Mouse (Mus musculus): Measurements from ENCODE around the gene Ank2.
A peak's percentile ranks its signal among the peaks of the same experiment; 100 is the strongest.

Ank2 gene

DNA sequence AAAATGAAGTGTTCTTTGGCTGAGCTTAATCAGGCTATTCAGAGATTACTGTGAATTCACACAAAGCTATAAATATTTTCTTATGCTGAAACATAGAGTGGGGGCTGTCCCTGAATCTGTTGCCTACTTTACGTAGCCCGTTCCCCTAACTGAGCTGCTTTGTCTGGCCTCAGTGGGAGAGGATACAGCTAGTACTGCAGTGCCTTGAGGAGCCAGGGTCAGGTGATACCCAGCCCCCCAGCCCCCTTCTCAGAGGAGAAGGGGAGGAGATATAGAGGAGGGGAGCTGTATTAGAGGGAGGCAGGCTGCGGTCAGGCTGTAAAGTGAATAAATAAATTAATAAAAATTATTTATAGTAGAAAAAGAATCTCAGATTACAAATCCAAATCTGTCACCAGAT lies 519.5 kb downstream of the Ank2 start:
- DNase-seq (ENCODE audit: inconsistent ontology term), result no peak

DNA sequence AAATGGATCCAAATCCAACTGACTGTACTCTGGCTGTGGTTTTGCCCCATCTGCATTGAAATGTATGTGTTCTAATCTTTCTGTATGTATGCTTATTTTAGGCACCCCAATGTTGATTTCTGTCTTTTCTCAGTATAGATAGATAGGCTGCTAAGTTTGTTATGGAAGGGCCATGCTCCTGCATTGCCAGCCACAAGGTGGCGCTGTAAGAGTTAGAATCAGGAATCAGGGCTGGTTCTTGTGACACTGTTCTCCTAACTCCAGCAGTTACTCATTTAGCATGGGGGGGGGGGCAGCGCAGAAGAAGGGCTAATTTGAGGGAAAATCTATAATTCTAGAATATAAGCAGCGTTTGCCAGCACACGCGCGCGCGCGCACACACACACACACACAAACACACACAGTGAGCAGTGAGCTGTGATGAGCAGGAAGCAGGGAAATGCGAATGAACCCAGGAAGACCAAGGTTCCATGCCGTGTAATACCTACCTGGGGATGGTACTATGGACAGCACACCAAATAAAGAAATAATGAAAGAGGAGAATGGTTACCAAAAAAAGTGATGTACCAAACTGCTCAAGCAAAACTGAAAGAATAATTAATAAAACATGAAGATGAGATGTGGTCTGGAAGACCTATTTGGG lies 520.3 kb downstream of the Ank2 start:
- DNase-seq (ENCODE audit: inconsistent ontology term), result peak; percentile 29

DNA sequence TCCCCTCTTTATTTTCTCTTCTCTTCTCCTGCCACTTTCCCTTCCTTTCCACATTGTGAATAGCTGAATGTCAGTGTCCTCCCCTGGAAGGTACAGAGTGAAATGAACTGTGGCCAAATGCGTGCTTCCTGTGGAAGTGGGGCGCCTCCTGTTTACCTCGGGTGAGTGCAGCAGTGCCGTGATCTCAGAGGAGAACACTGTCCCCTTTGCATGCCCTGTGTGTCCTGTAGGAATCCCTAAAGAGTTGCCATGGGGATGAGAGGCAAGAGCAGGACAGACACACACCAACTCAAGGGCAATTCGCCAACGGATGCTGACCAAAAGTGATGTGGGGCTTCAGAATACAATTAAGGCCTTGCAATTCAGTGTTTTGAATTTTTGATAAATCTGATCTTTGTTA lies 521.8 kb downstream of the Ank2 start:
- no peak for DNase-seq (ENCODE audit: inconsistent ontology term)

DNA sequence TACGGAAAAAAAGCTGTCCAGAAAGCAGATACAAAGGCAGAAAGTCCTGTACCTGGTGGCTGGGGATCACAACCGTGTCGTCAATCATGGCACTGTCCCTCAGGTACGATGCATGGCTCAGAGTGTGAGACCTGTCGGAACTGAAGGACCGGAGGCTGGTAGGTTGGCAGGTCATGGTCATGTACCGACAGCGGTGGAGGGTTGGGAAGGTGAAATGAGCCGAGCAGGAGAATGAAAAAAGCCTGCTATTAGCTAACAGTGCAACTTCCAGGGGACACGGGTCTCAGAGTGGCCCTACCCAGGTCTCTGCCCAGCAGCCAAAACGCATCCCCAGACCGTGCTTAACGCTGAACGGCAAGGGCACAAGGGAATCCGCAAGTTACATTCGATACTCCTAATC lies 522.4 kb downstream of the Ank2 start:
- no peak for DNase-seq (ENCODE audit: inconsistent ontology term)

DNA sequence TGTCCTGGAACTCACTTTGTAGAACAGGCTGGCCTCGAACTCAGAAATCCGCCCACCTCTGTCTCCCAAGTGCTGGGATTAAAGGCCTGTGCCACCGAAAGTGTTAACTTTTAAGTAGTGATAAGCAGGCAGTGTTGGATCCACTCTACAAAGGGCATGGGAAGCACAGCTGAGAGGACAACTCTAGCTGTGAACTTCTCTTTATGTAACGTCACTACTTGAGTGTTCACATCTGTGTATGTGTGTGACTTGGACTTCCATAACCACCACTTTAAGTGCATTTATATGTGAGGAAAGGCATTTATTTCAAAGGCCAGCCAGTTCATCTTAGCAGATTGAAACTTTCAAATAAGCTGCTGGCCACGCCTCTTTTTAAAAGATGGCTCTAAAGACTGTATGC lies 523.7 kb downstream of the Ank2 start:
- no peak for DNase-seq (ENCODE audit: inconsistent ontology term)

DNA sequence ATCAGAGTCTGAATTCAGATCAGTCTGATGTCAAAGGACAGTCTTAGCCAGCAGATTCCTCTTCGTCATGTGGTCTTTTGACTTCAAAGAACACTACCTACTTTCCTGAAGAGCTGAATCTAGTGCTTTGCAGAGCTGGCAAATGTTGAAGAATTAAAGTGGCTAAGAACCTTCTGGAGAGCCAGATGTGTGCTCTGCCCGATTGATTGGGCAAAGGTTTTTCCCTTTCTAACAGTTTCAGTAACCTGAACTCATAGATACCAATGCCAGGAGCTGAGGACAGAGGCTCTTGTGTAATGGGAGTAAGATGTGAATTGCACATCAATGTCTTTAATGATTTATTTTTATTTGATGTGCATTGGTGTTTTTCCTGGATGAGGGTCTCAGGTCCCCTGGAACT lies 525.6 kb downstream of the Ank2 start:
- no peak for DNase-seq (ENCODE audit: inconsistent ontology term)

DNA sequence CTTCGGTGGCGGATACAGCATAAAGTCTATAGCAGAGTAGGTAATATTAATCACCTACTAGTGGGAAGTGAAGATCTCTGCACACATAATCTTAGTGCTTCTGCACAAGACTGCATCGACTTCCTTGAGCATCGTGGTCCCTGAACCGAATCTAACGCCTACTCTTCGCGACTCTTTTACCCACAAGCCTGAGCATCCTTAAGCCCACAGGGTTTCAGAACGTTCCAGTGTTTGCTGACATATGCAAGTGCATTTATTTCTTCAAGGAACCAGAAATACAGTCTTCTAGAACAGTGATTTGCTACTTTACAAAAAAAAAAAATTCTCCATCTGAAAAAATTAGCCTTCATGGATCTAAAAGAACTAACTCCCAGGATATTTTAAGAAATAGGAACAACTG lies 527.6 kb downstream of the Ank2 start:
- no peak for DNase-seq (ENCODE audit: inconsistent ontology term)

DNA sequence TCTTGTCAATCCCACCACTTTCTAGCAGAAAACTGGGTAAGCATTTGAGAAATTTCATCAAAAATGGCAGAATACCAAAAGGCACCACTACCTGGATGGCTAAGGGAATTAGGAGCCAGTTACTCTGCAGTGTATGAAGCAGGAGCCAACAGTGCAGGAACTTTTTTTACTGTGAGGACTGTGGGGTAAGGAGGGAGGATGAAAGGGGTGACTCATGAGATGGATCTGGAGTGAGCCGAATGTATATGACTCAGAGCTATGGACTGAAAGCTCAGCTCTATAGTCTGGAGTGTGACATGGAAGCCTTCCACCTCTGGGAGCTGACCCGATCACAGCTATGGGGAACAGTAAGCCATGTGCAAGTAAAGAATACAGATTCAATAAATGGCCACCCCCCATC lies 530.4 kb downstream of the Ank2 start:
- peak; percentile 21 for DNase-seq (ENCODE audit: inconsistent ontology term)

DNA sequence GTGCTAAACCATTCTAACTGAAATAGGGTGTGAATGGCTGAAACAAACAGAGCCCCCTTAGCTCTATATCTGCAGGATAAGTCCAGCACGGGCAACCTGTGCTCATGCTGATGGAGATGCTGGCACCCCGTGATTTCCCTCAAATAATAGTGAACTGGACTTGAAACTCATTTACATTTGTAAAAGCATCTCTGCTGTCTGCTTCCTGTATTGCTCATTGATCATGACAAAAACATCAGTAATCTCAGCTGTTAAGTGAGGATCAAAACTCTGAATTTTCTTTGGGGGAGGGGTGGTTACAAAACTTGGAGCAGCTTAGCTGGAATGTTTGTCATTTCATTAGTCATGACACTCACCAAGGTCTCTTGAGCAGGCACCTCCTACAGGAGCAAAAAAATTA lies 533.4 kb downstream of the Ank2 start:
- no peak for DNase-seq (ENCODE audit: inconsistent ontology term)

DNA sequence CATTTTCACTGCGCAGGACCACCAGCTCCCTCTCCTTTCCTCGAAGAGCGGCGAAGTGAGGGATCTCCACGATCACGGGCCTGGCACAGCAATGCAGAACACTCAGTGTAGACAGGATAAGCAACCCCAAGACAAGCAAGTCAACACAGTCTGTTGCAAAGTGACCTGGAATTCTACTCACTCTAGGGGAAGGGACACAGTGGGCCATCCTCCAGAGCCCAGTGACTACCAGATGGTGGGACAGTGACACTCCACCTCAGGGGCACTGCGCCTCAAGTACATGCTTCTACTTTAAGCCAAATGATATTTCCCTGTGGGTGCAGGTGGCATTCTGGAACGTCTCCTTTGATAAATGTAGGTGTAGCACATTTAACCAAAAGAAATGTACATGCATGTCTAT lies 536.8 kb downstream of the Ank2 start:
- no peak for DNase-seq (ENCODE audit: inconsistent ontology term)

DNA sequence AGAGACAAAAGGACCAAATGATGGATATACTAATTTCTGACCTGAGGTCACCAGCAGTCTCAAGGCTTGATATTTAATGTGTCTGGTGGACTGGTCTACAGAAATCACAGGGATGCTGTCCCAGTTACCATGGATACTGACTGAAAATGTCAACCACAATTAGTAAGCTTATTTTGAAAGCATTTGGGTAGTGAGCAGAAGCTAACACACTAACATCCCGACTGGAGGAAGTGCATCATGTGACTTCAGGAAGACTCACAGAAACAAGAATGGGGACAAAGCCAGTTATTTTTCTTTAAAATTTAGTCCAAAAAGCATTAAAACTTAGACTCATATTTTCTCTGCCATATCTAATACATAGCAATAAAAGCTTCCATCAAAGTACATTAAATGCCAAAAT lies 546.5 kb downstream of the Ank2 start:
- DNase-seq (ENCODE audit: inconsistent ontology term), result no peak

DNA sequence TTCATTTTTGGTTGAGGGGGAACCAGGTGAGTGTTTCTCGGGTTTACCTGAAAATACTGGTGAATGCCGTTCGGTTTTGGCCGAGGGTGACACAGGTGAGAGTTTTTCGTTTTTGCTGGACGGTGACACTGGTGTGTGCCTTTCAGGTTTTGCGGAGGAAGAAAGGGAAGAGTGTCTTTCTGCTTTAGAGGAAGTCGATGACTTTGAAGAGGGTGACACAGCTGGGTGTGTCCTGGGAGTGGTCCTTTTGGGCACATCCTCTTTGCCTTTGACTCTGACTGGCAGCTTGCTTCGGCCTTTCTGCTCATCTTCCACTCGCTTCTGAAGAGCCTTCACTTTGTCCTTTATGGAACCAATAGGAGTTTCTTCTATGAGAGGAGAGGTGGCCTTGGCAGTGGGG lies 552.6 kb downstream of the Ank2 start:
- DNase-seq (ENCODE audit: inconsistent ontology term), result no peak

DNA sequence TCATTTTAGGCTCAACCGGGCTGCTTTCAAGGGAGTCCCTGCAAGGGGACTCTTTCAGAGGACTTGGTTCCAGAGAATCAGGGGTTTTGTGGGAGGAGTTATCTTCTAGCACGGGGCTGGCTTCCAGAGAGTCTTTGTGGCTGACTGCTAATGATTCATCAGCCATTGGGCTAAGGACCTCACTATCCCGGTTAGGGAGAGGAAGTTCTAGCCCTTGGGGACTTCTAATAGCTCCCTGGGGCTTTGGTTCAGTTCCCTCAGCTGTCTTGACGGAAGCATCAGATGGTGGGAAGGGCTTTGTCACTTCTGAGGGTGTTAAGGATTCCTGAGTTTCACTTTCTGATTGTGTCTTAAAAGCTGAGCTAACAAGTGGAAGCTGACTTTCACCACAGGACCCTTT lies 554.3 kb downstream of the Ank2 start:
- DNase-seq (ENCODE audit: inconsistent ontology term), result no peak

DNA sequence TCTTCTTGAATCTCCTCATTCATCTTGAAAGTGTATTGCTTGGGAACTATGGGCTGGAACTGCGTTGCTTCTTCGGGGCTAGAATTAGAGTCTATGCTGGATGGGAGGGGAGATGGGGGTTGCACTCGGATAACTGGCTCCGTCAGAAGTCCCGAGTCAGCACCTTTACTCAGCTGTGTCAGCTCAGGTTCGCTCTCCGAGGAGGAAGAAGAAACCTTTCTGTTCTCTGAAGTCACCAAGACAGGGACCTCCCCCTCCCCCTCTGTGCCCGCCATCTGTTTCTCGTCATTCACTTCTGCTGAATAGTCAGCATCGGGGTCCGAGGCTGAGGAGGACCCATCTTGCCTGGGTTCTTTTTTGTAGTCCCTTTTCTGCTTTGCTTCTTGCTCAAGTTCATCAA lies 555.1 kb downstream of the Ank2 start:
- no peak for DNase-seq (ENCODE audit: inconsistent ontology term)

DNA sequence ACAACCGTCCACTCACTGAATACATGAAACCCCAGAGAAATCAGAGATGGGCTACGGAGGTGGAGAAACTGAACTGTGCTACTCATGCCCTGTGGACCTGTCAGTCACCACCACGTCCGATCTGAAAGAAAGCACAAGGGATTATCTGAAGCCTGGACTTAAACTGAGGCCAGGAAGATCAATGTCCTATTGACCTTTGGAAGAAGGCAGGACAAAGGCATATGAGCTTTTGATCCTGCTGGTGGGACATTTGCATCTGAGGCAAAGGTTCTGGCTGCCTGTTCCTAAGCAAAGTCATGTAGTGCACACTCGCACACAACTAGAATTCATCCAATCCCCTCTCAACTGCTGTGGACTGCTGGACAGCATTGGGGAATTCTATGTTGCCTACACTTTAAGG lies 558.7 kb downstream of the Ank2 start:
- no peak for DNase-seq (ENCODE audit: inconsistent ontology term)

DNA sequence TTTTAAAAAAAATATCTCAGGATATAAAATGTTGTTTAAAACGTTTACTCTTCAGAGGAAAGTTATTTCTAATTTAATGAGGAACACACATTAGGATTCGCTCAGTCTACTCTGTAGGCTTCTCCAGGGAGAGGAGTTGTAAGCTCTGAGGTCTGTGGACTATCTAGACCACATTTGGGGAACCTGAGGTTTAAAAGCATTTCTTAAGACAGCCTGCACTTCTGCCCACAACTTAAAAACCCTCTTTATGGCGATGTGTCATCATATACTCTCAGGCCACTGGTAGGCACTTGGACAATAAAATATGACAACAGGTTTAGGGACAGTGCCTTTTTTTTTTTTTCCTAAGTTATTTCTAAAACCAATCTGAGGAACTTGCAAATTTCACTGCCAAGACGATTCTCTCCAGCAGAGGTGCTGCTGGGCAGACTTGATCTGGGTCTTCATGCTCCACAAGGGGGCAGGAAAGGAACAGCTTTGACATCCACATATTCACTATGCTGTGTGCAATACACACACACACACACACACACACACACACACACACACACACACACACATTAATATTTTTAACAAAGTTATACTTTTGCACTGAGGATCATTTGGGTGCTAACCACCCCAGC lies 567.2 kb downstream of the Ank2 start:
- no peak for DNase-seq (ENCODE audit: inconsistent ontology term)

DNA sequence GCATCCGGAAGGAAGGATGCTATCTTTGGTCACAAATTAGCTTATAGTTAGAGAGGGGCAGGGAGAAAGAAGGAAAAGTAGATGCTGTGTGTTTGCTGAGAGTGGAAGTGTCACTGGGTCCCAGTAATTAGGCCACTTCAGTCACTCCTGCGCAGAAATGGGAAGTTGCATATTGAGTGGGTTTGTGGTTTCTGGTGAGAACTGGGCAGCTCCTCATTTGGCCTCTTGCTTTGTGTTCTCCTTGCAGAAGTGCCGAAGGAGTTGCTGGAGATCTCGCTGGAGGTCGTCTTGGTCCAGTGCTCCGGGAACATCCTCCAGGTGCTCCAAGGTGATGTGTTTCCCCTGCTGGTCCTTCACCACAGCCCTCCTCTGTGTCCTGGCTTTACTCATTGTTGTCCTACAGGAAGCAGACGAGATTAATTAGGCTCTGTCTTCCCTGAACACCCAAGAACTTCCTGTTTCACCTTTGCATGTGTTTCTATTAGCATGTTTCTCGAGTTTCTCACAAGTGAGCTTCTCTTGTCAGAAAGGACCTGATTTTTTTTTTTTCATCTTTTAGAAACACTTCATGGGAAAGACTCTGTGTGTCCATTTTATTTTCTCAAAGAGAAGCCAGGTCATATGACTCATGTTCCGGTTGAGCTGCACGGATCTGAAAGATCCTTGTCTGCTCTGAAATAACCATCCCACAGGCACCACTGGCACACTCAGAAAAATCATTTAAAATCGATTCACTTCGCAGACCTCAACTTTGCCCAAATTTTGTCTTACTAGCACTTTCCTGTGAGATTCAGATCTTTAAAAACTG lies 575.4 kb downstream of the Ank2 start:
- peak; percentile 27 for DNase-seq (ENCODE audit: inconsistent ontology term)

DNA sequence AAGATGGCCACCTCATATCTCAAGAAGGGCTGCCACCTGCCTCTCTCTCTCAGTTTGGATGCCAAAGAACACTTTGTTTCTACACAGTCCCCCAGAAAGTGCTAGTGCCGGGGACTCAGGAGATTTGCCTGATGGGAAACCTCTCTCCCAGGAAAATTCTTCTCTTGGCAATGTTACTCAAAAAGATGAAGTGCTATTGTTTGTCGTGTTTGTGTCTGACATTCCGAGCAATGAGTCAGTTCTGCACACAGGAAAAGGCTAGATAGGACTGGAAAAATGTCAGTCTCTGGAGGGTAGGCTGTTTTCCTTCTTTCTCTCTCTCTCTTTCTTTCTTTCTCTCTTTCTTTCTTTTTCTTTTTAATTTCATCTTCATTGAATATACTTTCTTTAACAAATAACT lies 577.2 kb downstream of the Ank2 start:
- DNase-seq (ENCODE audit: inconsistent ontology term), result peak; percentile 82

DNA sequence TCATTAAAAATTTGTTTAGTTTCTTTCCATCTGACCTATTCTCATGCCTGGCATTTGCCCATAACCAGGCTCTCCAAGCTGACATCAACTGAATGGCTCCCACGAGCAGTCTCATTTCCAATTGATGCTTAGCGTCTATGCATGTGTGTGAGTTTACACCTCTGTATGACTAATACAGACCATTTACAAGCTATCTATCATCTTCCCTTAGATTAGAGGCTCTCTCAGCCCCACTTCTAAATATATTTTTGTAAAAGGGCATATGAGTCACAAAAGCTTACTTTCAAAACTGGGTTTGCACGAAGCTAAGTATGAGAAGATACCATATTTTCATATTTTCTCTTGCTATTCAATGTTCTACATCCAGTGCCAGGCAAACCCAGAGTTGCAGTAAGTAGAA lies 578.9 kb downstream of the Ank2 start:
- DNase-seq (ENCODE audit: inconsistent ontology term), result no peak

DNA sequence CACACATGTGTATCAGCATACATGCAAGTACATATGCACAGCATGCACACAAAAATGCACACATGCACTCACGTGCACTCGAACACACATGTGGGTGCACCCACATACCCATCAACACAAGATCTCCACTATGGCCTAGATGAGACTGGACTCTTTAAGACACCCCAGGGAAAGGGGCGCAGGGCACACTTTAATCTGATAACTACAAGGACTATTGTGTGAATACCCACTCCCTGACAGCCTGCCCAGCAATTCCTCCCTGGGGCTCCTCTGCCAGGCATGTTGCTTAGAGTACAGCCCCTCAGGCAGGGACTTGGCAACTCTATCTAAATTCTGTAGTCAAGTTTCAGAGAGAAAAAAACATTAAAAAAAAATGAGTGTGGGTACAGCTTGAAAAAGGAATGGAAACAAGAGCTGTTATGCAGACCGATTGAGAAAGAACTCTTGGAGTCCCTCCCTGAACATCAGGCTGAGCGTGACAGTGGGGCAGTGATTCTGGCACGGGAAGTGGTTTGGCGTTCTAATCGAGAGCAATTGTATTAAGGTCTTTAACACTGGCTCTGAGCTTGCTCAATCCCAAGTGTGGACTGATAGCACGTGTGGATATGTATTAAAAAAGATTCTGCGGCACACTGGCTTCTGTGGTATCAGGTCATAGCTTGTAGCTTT lies 580.2 kb downstream of the Ank2 start:
- DNase-seq (ENCODE audit: inconsistent ontology term), result peak; percentile 23

DNA sequence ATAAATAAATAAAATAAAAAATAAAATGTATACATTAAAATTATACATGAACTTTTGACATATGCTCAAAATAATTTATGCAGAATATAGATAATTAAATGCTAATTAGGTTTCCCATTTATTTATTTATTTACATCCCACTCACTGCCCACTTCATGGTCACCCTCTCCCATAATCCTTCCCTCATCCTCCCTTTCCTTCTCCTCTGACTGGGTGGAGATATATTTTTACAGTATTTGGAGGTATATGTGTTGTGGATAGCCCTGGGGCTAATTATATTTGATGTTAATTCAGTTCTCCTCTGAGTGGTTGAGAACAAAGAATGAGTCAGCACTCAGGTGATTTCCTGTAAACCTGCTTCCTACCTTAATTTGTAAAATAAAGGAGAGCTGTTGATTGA lies 582.8 kb downstream of the Ank2 start:
- DNase-seq (ENCODE audit: inconsistent ontology term), result no peak

DNA sequence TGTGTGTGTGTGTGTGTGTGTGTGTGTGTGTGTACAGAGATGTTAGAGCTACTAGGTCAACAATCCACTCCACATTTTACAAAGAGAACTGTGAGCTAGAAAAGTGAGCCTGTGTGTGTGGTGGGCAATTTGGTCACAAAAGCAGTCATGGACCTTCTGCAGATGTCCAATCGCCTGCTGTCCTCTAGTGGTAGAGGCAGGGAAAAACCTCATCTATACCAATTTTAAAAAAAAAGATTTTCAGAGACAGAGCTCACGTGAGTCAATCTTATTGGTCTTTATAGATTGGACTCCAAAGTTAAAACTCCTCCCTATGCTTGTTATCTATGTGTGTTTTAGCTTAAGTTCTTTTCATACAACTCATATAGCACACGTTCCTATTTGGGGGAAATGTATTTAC lies 595.6 kb downstream of the Ank2 start:
- DNase-seq (ENCODE audit: inconsistent ontology term), result peak; percentile 42

DNA sequence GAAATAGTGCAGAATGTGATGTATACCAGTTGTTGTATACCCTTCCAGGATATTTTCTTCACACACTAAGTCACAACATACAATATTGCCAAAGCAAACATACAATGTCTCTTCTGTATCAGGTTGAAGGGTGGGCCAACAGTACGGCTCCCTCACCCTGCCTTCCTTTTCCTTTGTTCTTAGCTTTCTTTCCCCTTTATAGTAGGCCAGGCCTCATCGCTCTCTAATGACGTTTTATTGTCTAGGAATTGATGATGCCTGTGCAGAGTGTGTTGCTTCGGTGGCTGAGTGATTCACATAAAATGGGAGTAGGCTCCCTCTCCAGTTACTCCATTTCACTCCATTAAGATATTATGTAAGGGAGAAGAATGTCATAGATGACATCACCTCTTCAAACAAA lies 612.5 kb downstream of the Ank2 start:
- no peak for DNase-seq (ENCODE audit: inconsistent ontology term)
